In genomic region chr6:145585052-145585973, GRCm38 (mm10) we compare ENCODE assay signal across 19 mouse cellular contexts. TPM values are rescaled to one million over a fixed set of nuclear protein-coding genes. Genes with fewer than 3 reads are reported as not detected.
DNase-seq lines count a peak whose midpoint lies in the region; ATAC-seq lines count a peak whose summit lies in the region.
"Had no signal": no experiment of that assay in that cellular context is flagged by ENCODE, and none has a peak within 500 bp of the region (broad histone marks: within the 10 kb centered on the region; RNA-seq: fewer than 3 reads in every experiment).

No protein-coding gene starts in this region.

- H3K27me3 ChIP-seq in heart, embryonic 10.5 days (ENCODE audit: insufficient read depth, poor library complexity, severe bottlenecking): no peaks in the 10 kb centered on the region
- no peaks in the 10 kb centered on the region for H3K27me3 ChIP-seq in hindbrain, embryonic 16.5 days (replicated peaks; ENCODE audit: control insufficient read depth, insufficient read depth, low read length)
- H3K27me3 ChIP-seq in intestine, embryonic 16.5 days (replicated peaks; ENCODE audit: control insufficient read depth, insufficient read depth, low read length): no peaks in the 10 kb centered on the region

- 74% methylated on average over 21 of the region's 21 CpGs for WGBS in heart, embryonic 10.5 days
- 44% methylated on average over 21 of the region's 21 CpGs for WGBS in hindbrain, embryonic 16.5 days
- WGBS in intestine, embryonic 16.5 days: 80% methylated on average over 21 of the region's 21 CpGs

- no peak overlapping the region for H3K9ac ChIP-seq in hindbrain, embryonic 16.5 days (ENCODE audit: low read depth, low read length)
- H3K9ac ChIP-seq in intestine, embryonic 16.5 days (ENCODE audit: low read depth, low read length): no peak overlapping the region

- H3K4me2 ChIP-seq in hindbrain, embryonic 16.5 days (ENCODE audit: low read length): peak overlapping the region; percentile 44
- no peak overlapping the region for H3K4me2 ChIP-seq in intestine, embryonic 16.5 days (ENCODE audit: low read depth, low read length)

- no peaks in the 10 kb centered on the region for H3K36me3 ChIP-seq in heart, embryonic 10.5 days
- no peaks in the 10 kb centered on the region for H3K36me3 ChIP-seq in hindbrain, embryonic 16.5 days (ENCODE audit: control insufficient read depth, insufficient read depth, low read length)
- H3K36me3 ChIP-seq in intestine, embryonic 16.5 days (ENCODE audit: control insufficient read depth, insufficient read depth, low read length): no peaks in the 10 kb centered on the region
- H3K36me3 ChIP-seq: G1E had no signal

- H3K9me3 ChIP-seq in heart, embryonic 10.5 days: no peaks in the 10 kb centered on the region
- no peaks in the 10 kb centered on the region for H3K9me3 ChIP-seq in hindbrain, embryonic 16.5 days (ENCODE audit: control insufficient read depth, low read length)
- H3K9me3 ChIP-seq in intestine, embryonic 16.5 days (ENCODE audit: control insufficient read depth, low read length): 0 out of 2 replicates have a peak, but pooled peaks cover 3% of the 10 kb centered on the region

- DNase-seq in heart, embryonic 10.5 days (ENCODE audit: low spot score): peak; percentile 39
- no peak for DNase-seq in heart, adult 8-10 months (ENCODE audit: low spot score)
- peak; percentile 26 for DNase-seq in right cerebral cortex, adult 18-20 months
- no peak for DNase-seq in right cerebral cortex, postnatal 4 days
- peak; percentile 50 for DNase-seq in telencephalon, adult 2 months (ENCODE audit: low read depth, low spot score)
- no peak for DNase-seq in embryo, embryonic 10 days (ENCODE audit: low spot score)
- DNase-seq: B cell, adult 2 months; cerebellum, adult 8-10 months; heart, postnatal 10 days; kidney, adult 9 months; liver; thymus, postnatal 25 days had no signal

- peaks cover 22% of the 10 kb centered on the region for H3K4me1 ChIP-seq in heart, embryonic 10.5 days
- peaks cover 6% of the 10 kb centered on the region; the same call in 1 of the 2 replicates for H3K4me1 ChIP-seq in hindbrain, embryonic 16.5 days (ENCODE audit: control insufficient read depth, insufficient read depth, low read depth, low read length)
- H3K4me1 ChIP-seq in intestine, embryonic 16.5 days (ENCODE audit: control insufficient read depth, insufficient read depth, low read length): no peaks in the 10 kb centered on the region

- 0 out of 2 replicates have a peak overlapping the region, but pooled peaks have one; percentile 12 for H3K27ac ChIP-seq in heart, embryonic 10.5 days
- H3K27ac ChIP-seq in hindbrain, embryonic 16.5 days (ENCODE audit: low read depth, low read length): peak overlapping the region; percentile 55
- no peak overlapping the region for H3K27ac ChIP-seq in intestine, embryonic 16.5 days (ENCODE audit: low read length)

- no peak overlapping the region for H3K4me3 ChIP-seq in heart, embryonic 10.5 days
- 0 out of 2 replicates have a peak overlapping the region, but pooled peaks have one; percentile 1 for H3K4me3 ChIP-seq in hindbrain, embryonic 16.5 days (ENCODE audit: low read length)
- H3K4me3 ChIP-seq in intestine, embryonic 16.5 days (ENCODE audit: low read length): no peak overlapping the region

- ATAC-seq in hindbrain, embryonic 16.5 days: peak; percentile 87
- no peak for ATAC-seq in intestine, embryonic 16.5 days

RNA-seq across cellular contexts. Expression of gene Lmntd1, which starts 28.8 kb away (rescaled TPM):
- polyA plus RNA-seq in heart, embryonic 10.5 days (2016; fragmentation: Nextera tagmentation; extraction: Ambion mirVana): 2.3 and 3.6 TPM in 2 replicates
- 1 to 10 TPM; 1.1 to 3.6 (median 3.2) TPM for total RNA-seq in heart, adult 8-10 months (2022)
- polyA plus RNA-seq in hindbrain, embryonic 16.5 days (2015; fragmentation: Nextera tagmentation; extraction: Ambion mirVana): 1.8 and 2.3 TPM in 2 replicates
- polyA plus RNA-seq in intestine, embryonic 16.5 days (2015; fragmentation: Nextera tagmentation; extraction: Ambion mirVana): 0.54 and 0.75 TPM in 2 replicates
- polyA plus RNA-seq: G1E had no signal

RNA-seq across cellular contexts. Expression of gene Tuba3b, which starts 30.2 kb away (rescaled TPM):
- polyA plus RNA-seq in heart, embryonic 10.5 days (2016; fragmentation: Nextera tagmentation; extraction: Ambion mirVana): 0.08 TPM in 1 of 2 replicates, not detected in the other
- total RNA-seq in heart, adult 8-10 months (2022): under 1 TPM in 3 of 4 experiments, not detected in 1; 0.14 to 0.22 (median 0.19) TPM
- not detected in 2 replicates for polyA plus RNA-seq in hindbrain, embryonic 16.5 days (2015; fragmentation: Nextera tagmentation; extraction: Ambion mirVana)
- polyA plus RNA-seq in intestine, embryonic 16.5 days (2015; fragmentation: Nextera tagmentation; extraction: Ambion mirVana): not detected in 2 replicates
- total RNA-seq: adrenal gland, postnatal 4 days; G1E; layer of hippocampus, adult 8-10 months had no signal
- polyA plus RNA-seq: embryonic facial prominence, embryonic 11.5 days; G1E; lung, embryonic 16.5 days had no signal

Comparison
In these comparisons a context has a peak if more than half of its experiments do, and no peak if none do; other contexts are left out.
1. DNase-seq: peak in heart, embryonic 10.5 days (single experiment), right cerebral cortex, adult 18-20 months (single experiment) and telencephalon, adult 2 months (single experiment); none in heart, adult 8-10 months (single experiment), right cerebral cortex, postnatal 4 days (single experiment) and embryo, embryonic 10 days (single experiment).